Mouse (Mus musculus) midbrain, embryonic 16.5 days (tissue): Measurements from ENCODE around the gene Mrpl3. TPM values are rescaled to one million over a fixed set of nuclear protein-coding genes. Genes with fewer than 3 reads are reported as not detected.

Experiments
- ATAC-seq: fragments of 200-750 bp; cut with Nextera tagmentation; 2 replicates; pipeline ENCODE4 v1.8.0; 2017; ENCODE audit warnings: moderate TSS enrichment
- H3K27ac ChIP-seq: fragments of 300-500 bp; sonication (generic); 2 replicates; pipeline ENCODE4 v1.5.1; 2014; ENCODE audit warnings: mild to moderate bottlenecking, low read length, mixed read lengths
- H3K27me3 ChIP-seq: fragments of 300-500 bp; sonication (generic); 2 replicates; pipeline ENCODE4 v1.6.1; 2014; ENCODE audit warnings: low read depth, low read length, mixed read lengths; ENCODE audit not compliant: control insufficient read depth, insufficient read depth
- H3K36me3 ChIP-seq: fragments of 300-500 bp; sonication (generic); 2 replicates; pipeline ENCODE4 v1.6.1; 2014; ENCODE audit warnings: mild to moderate bottlenecking, low read length, moderate library complexity, mixed read lengths; ENCODE audit not compliant: control insufficient read depth, insufficient read depth
- H3K4me1 ChIP-seq: fragments of 300-500 bp; sonication (generic); 2 replicates; pipeline ENCODE4 v1.6.1; 2014; ENCODE audit warnings: mild to moderate bottlenecking, low read length, mixed read lengths; ENCODE audit not compliant: control insufficient read depth, insufficient read depth
- H3K4me2 ChIP-seq: fragments of 300-500 bp; sonication (generic); 2 replicates; pipeline ENCODE4 v1.6.1; 2014; ENCODE audit warnings: mild to moderate bottlenecking, low read length, mixed read lengths
- H3K4me3 ChIP-seq: fragments of 300-500 bp; sonication (generic); 2 replicates; pipeline ENCODE4 v1.5.1; 2014; ENCODE audit warnings: low read depth, mild to moderate bottlenecking, low read length, moderate library complexity, mixed read lengths
- H3K9ac ChIP-seq: fragments of 300-500 bp; sonication (generic); 2 replicates; pipeline ENCODE4 v1.6.1; 2014; ENCODE audit warnings: low read depth, low read length, mixed read lengths
- H3K9me3 ChIP-seq: fragments of 300-500 bp; sonication (generic); replicated peaks from 2 replicates; pipeline ENCODE4 v1.6.1; 2014; ENCODE audit warnings: mild to moderate bottlenecking, low read length, mixed read lengths; ENCODE audit not compliant: control insufficient read depth, poor library complexity, severe bottlenecking
- WGBS: fragments of 180-500 bp; shearing (Covaris S2); extraction: QIAGEN DNeasy Blood & Tissue Kit; methylation state at CpG from one replicate; pipeline ENCODE4 v1.1.7; 2014; 5-methylcytosine and 5-hydroxymethylcytosine counted together
- polyA plus RNA-seq: library from polyadenylated mRNA; unstranded; fragments of >200 nt; fragmentation: Nextera tagmentation; extraction: Ambion mirVana; gene quantifications from 2 replicates; pipeline ENCODE4 v1.2.1, GENCODE M21; 2015

The Mrpl3 gene
- polyA plus RNA-seq, 1 experiment from 2014 or later, result 86.6 TPM

DNA sequence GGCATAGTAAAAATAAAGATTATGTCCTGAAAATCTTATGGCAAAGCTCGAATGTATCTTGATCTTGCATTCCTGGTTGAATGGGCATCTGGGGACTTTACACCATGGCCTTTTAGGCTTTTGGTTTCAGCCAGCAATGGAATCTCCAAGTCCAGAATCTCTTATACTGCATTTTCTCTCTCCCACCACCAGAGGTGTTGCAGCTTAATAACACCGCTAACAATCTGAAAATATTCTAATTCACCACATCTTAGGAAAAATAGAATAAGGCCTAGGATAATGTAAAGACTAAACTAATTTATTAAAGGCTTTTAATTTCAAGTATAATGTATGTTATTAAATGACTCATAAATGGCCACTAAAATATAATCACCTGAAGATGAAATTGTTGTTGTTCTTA lies 2.8 kb upstream of the Mrpl3 start:
- H3K9ac ChIP-seq, result no peak overlapping the region
- H3K4me2 ChIP-seq, result no peak overlapping the region
- no peaks in the 10 kb centered on the region for H3K9me3 ChIP-seq
- no peak for ATAC-seq
- peaks cover 24% of the 10 kb centered on the region for H3K4me1 ChIP-seq
- no peak overlapping the region for H3K27ac ChIP-seq
- H3K4me3 ChIP-seq, result no peak overlapping the region
- no peaks in the 10 kb centered on the region for H3K36me3 ChIP-seq
- WGBS, result 72% methylated on average over 2 of the region's 2 CpGs
- no peaks in the 10 kb centered on the region for H3K27me3 ChIP-seq

DNA sequence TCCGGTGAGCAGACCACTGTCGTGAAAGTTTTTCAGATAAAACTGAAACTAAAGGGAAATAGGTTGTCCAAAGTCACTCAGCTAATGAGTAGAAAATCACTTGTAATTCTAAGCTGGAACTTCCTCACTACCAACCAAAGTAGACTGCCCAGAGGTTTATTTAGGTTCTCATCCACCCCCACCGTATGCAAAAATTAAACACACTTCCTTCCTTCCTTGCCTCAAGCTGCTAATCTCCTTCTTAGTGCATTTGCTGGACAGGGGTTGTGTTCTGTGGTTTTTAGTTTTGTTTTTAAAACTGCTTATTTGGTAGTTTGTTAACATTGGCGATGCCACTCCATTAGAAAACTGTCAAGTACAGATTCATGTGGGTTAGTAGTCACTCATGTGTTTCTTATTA lies 773 bp downstream of the Mrpl3 start:
- ATAC-seq, result no peak
- Histone ChIP-seq H3K4me2 (peak overlapping the region; percentile 81), H3K9me3 (no peaks in the 10 kb centered on the region), H3K4me1 (peaks cover 10% of the 10 kb centered on the region), H3K4me3 (peak overlapping the region; percentile 99), H3K36me3 (peaks cover 21% of the 10 kb centered on the region), H3K27me3 (no peaks in the 10 kb centered on the region), H3K9ac (peak overlapping the region; percentile 99), H3K27ac (no peak overlapping the region)
- 59% methylated on average over 4 of the region's 4 CpGs for WGBS

- Histone ChIP-seq H3K27ac (no peak overlapping the region), H3K9me3 (no peaks in the 10 kb centered on the region), H3K36me3 (peaks cover 23% of the 10 kb centered on the region), H3K4me1 (no peaks in the 10 kb centered on the region), H3K27me3 (no peaks in the 10 kb centered on the region), H3K4me2 (no peak overlapping the region), H3K9ac (no peak overlapping the region), H3K4me3 (no peak overlapping the region)
- no peak for ATAC-seq
- WGBS, result 91% methylated on average over 10 of the region's 10 CpGs
Measured at GRCm38 (mm10) chr9:105069106-105069505, 16.1 kb downstream of the Mrpl3 start.

- no peak overlapping the region for H3K27ac ChIP-seq
- no peak for ATAC-seq
- WGBS, result 40% methylated on average over 4 of the region's 4 CpGs
- H3K4me1 ChIP-seq, result no peaks in the 10 kb centered on the region
- peaks cover 16% of the 10 kb centered on the region for H3K36me3 ChIP-seq
- no peaks in the 10 kb centered on the region for H3K9me3 ChIP-seq
- no peak overlapping the region for H3K9ac ChIP-seq
- H3K27me3 ChIP-seq, result no peaks in the 10 kb centered on the region
- no peak overlapping the region for H3K4me2 ChIP-seq
- no peak overlapping the region for H3K4me3 ChIP-seq
Measured at GRCm38 (mm10) chr9:105072991-105073748, 20.1 kb downstream of the Mrpl3 start.

DNA sequence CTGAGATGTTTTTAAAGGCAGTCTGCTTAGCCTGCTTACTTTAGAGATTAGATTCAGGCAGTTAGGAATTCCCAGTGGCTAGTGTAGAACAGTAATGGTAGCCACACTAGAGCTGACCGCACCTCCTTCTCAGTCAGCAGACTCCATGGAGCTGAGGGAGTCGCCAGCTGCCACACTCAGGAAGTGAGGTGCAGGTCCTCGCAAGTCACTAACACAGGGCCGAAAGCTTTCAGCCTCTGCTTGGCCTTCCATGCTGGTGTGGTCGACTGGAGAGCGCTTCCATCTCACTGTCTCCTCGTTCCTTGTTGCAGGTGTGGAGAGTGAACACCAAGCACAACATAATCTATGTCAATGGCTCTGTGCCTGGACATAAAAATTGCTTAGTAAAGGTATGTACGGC lies 21.8 kb downstream of the Mrpl3 start:
- H3K4me1 ChIP-seq, result no peaks in the 10 kb centered on the region
- H3K36me3 ChIP-seq, result peaks cover 16% of the 10 kb centered on the region
- H3K9ac ChIP-seq, result no peak overlapping the region
- no peak overlapping the region for H3K27ac ChIP-seq
- H3K4me3 ChIP-seq, result no peak overlapping the region
- no peaks in the 10 kb centered on the region for H3K9me3 ChIP-seq
- no peak for ATAC-seq
- no peak overlapping the region for H3K4me2 ChIP-seq
- WGBS, result 93% methylated on average over 8 of the region's 8 CpGs
- no peaks in the 10 kb centered on the region for H3K27me3 ChIP-seq

GRCm38 (mm10) chr9:105076756-105077424 lies 23.9 kb downstream of the Mrpl3 start:
- peaks cover 16% of the 10 kb centered on the region for H3K36me3 ChIP-seq
- H3K9me3 ChIP-seq, result no peaks in the 10 kb centered on the region
- WGBS, result 90% methylated on average over 13 of the region's 13 CpGs
- no peak overlapping the region for H3K4me3 ChIP-seq
- H3K27ac ChIP-seq, result no peak overlapping the region
- no peak for ATAC-seq
- H3K27me3 ChIP-seq, result no peaks in the 10 kb centered on the region
- H3K4me2 ChIP-seq, result no peak overlapping the region
- no peak overlapping the region for H3K9ac ChIP-seq
- no peaks in the 10 kb centered on the region for H3K4me1 ChIP-seq

DNA sequence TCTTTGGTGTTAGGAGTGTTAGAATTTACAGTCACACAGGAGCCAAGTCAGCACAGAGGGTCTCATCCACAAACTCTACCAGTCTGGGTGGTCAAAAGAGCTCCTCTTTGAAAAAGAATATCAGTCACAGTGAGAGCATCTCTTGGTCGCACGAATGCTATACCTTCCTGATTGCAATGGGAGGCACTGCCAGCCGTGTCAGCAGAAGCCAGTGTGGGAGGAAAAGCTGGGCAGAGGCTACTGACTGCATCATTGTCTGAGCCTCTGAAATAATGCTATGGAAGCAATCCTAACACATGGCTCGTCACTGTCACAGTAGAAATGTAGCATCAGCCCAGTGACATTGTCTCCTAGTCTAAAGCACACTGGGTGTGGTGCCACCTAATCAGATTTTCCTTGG lies 25.4 kb downstream of the Mrpl3 start:
- Histone ChIP-seq H3K4me1 (no peaks in the 10 kb centered on the region), H3K9ac (no peak overlapping the region), H3K27ac (no peak overlapping the region), H3K9me3 (no peaks in the 10 kb centered on the region), H3K4me3 (no peak overlapping the region), H3K36me3 (peaks cover 11% of the 10 kb centered on the region), H3K27me3 (no peaks in the 10 kb centered on the region), H3K4me2 (no peak overlapping the region)
- 94% methylated on average over 4 of the region's 4 CpGs for WGBS
- ATAC-seq, result no peak

GRCm38 (mm10) chr9:105080246-105080645 lies 27.2 kb downstream of the Mrpl3 start:
- Histone ChIP-seq H3K27me3 (no peaks in the 10 kb centered on the region), H3K27ac (no peak overlapping the region), H3K9ac (no peak overlapping the region), H3K4me3 (no peak overlapping the region), H3K4me1 (no peaks in the 10 kb centered on the region), H3K36me3 (peaks cover 10% of the 10 kb centered on the region), H3K9me3 (no peaks in the 10 kb centered on the region), H3K4me2 (no peak overlapping the region)
- 96% methylated on average over 3 of the region's 3 CpGs for WGBS
- ATAC-seq, result no peak

- WGBS, result 63% methylated on average over 15 of the region's 15 CpGs
- H3K36me3 ChIP-seq, result no peaks in the 10 kb centered on the region
Measured at GRCm38 (mm10) chr9:105100807-105101570, 48.0 kb downstream of the Mrpl3 start.

More at GRCm38 (mm10) chr9:105100807-105101570, 48.0 kb downstream of the Mrpl3 start:
- Histone ChIP-seq H3K4me3 (no peak overlapping the region), H3K27ac (no peak overlapping the region), H3K27me3 (no peaks in the 10 kb centered on the region), H3K9ac (no peak overlapping the region), H3K4me2 (no peak overlapping the region), H3K4me1 (no peaks in the 10 kb centered on the region), H3K9me3 (no peaks in the 10 kb centered on the region)
- no peak for ATAC-seq
